Mouse (Mus musculus) activated CD4-positive, CD25-positive, alpha-beta regulatory T cell (primary cell): Measurements from ENCODE around the gene Parp1. TPM values are rescaled to one million over a fixed set of nuclear protein-coding genes. Genes with fewer than 3 reads are reported as not detected.

Experiments used
- polyA plus RNA-seq, 2 experiments: library from polyadenylated mRNA; unstranded; fragments of 100-300 nt; shearing (Covaris generic); gene quantifications; one replicate each; pipeline ENCODE4 v1.2.1; 2017

Gene Parp1
- polyA plus RNA-seq: 10 to 100 TPM; 53.9 to 70.0 TPM

GRCm38 (mm10) chr1:180568761-180569452, at the start of gene Parp1:
Gene Parp1, plus strand, starts transcription at chr1:180568924.

GRCm38 (mm10) chr1:180641137-180641517, 72.4 kb downstream of the Parp1 start, which contains the start of gene Lin9:
Gene Lin9, plus strand, starts transcription at chr1:180641150.

Other genes starting within 250 kb of the Parp1 start
- 10 to 100 TPM; 36.7 to 60.5 TPM for gene Itpkb, start 238.4 kb upstream of the Parp1 start, polyA plus RNA-seq
- not detected for gene Stum, start 85.4 kb upstream of the Parp1 start, polyA plus RNA-seq
- 10 to 100 TPM; 15.9 to 18.7 TPM for gene Lin9, start 72.2 kb downstream of the Parp1 start, polyA plus RNA-seq
- under 1 TPM in 1 of 2 experiments, not detected in 1; 0.29 TPM for gene Mixl1, start 128.1 kb downstream of the Parp1 start, polyA plus RNA-seq
- 10 to 100 TPM; 36.8 to 42.3 TPM for gene Acbd3, start 157.1 kb downstream of the Parp1 start, polyA plus RNA-seq
- gene H3f3a, start 245.0 kb downstream of the Parp1 start, polyA plus RNA-seq: 1,000 to 10,000 TPM; 1,310 to 1,629 TPM